Mouse (Mus musculus): ENCODE results near the gene Tmod4.

Gene Tmod4

DNA sequence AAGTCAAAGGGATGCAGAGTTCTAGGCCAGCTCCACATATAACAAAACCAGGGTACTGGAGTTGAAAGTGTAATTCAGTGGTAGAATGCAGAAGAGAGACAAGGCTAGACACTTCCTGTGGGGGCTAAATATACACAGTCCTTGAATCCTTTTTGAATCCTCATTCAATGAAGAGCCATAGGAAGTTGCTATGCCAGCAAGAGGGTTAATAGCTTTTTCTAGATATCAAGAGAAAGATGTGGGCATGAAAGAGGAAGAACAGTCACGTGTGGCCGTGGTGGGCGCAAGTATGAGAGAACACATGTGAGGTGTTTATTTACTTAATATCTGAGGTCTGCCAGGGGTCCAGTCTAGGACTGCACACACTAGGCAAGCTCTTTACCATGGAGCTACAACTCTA, 12.1 kb downstream of the Tmod4 start:
- peak; percentile 21 for DNase-seq (ENCODE audit: low read depth, low spot score)

DNA sequence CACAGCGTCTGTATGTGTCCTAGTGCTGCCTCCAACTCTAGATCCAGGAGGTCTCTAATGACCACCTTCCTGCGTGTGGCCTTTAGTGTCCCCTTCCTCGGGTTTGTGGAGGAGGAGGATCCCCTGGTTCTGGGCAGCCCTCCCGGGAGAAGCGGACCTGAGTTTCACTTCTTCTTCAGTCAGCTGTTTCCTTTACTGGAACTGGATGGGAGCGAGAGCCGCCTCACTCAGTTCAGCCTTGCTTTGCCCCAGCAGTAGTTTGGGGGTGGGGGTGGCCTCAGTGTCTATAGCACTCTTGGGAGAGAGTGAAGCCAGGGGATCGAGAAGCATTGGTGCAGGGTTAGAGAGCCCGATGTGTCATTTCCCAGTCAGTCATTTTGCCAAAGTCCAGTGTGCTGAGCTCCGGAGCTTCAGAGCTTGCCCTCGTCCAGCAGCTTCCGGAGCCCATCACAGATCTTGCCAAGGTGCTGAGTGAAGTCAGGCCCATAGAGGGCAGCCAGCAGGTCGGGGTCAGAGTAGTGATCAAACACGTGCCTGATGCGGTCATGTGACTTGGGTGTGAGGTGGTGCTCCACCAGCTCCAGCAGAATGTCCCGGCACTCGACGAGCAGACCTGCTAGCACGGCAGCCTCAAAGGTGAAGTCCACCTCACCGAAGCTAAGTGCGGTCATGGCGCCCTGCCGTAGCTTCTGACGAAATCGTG, 15.5 kb downstream of the Tmod4 start:
- DNase-seq (ENCODE audit: low read depth, low spot score): peak; percentile 14

DNA sequence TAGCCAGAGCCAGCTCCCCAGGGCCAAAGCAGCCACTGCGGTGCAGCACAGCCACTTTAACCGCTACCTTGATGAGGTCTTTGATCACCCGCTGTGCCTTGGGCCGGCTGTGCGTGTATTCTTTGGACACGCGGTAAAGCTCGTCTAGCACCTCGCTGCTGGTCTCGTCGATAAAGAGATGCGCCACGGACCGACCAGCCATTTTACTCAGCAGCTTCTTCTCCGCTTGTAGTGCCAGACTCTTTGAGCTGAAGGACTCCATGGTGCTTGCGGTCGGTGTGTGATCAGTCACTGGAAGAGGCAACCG, 16.0 kb downstream of the Tmod4 start:
- DNase-seq (ENCODE audit: low read depth, low spot score): no peak

GRCm38 (mm10) chr3:95140795-95141194, 16.5 kb downstream of the Tmod4 start:
- DNase-seq (ENCODE audit: low read depth, low spot score): no peak

GRCm38 (mm10) chr3:95141474-95141873, 17.2 kb downstream of the Tmod4 start:
- peak; percentile 85 for DNase-seq (ENCODE audit: low read depth, low spot score)

DNA sequence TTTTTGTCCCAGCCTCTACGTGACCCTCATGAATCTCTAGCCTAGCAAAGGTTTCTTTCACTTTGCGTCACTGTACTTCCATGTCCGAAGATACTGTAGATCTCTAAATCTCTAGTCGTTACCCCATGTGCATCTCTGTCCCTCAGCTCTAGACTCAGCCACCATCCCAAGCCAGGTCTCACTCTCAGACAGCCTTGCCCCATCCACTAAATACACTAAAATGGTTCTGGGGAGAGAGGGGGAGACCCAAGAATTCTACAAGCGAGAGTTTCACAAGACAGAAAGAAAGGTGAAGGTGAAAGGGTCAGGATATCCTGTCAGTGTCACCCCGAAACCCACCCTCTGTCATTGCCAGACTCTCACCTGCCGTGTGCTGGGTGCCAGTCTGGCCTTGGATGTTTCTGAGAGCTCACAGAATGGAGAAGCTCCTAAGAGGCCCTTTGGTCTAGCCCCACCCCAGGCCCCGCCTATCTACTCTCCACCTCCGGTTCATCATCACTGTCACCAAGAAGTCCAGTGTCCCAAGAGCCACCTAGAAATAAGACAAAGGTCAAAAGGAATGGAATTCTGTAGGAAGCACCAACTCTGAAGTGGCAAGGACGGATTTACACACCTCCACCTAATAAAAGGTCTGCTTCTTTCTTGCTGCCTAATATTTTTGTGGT, 17.8 kb downstream of the Tmod4 start, which contains the start of gene Tnfaip8l2:
Gene Tnfaip8l2 (minus strand): TSS at position 409 of the 665 bp plus-strand sequence.
- DNase-seq (ENCODE audit: low read depth, low spot score): peak; percentile 73

DNA sequence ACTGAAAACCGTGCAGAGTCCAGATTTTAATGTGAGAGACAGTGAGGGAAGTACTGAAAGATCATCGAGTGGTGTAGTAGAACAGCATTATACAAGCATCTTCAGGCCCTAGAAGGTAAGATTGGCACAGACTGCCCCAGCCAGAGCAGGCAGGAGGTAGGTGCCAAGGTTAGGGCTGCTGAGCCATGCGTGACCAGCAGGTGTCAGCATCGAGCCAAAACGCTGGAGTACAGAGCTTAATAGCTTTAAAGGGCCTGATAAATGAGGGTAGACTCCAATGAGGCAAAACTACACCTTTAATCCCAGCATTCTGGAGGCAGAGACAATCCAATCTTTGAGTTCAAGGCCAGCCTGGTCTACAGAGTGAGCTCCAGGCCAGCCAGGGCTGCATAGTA, 18.3 kb downstream of the Tmod4 start:
- peak; percentile 96 for DNase-seq (ENCODE audit: low read depth, low spot score)

- DNase-seq (ENCODE audit: low read depth, low spot score): no peak
Observed at GRCm38 (mm10) chr3:95147924-95148323, 23.6 kb downstream of the Tmod4 start.

GRCm38 (mm10) chr3:95153874-95154273, 29.6 kb downstream of the Tmod4 start:
- DNase-seq (ENCODE audit: low read depth, low spot score): peak; percentile 86

- DNase-seq (ENCODE audit: low read depth, low spot score): no peak
Observed at GRCm38 (mm10) chr3:95159511-95159986, 35.3 kb downstream of the Tmod4 start.

DNA sequence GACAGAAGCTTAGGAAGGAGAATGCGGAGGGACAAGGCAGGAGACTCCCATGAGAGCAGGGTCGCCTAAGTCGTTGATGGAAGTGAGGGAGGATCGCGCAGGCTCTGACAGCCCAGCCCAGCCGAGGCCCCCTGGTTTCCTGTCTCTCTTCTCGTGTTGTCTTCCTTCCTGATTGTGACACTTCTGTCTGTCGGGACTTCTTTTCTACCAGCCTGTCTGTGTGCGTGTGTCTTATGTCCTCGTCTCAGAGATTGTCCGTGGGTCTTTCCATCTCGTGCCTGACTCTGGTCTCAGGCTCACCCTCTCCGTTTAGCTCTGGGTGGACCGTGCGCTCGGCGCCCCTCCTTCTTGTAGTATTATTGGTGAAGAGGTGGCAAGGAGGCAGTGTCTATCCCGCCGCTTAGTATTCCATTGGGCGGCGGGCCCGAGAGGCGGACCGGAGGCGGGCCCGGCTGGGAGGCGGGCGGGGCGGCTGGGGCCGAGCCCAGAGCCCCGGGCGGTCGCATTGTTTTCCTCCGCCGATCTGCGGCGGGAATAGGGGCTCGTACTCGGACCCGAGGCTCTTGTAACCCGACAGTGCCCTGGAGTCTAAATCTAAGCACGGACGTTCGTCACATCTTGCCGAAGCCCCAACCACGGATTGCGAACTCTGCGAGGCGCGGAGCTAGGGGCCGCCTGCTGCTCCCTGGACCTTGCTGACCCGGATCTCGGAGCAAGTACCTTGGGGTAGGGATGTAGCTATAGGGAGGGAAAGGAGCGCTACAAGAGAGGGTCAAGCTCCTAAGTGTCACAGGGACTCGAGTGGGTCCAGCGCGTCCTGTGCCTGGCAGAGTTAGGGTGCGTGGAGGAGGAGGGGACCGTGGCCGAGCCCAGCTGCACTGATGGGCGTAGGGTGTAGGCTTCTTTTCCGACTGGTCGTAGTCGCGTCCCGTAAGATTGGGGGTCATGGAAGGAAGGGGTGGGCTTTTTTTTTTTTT, 36.0 kb downstream of the Tmod4 start, which contains the start of gene Sema6c:
Gene Sema6c (plus strand): TSS at position 471 of the 977 bp plus-strand sequence.
- peak; percentile 90 for DNase-seq (ENCODE audit: low read depth, low spot score)

GRCm38 (mm10) chr3:95161041-95161551, 36.8 kb downstream of the Tmod4 start:
- DNase-seq (ENCODE audit: low read depth, low spot score): peak; percentile 25

GRCm38 (mm10) chr3:95161618-95162344, 37.5 kb downstream of the Tmod4 start:
- DNase-seq (ENCODE audit: low read depth, low spot score): no peak

GRCm38 (mm10) chr3:95162345-95162628, 38.0 kb downstream of the Tmod4 start:
- no peak for DNase-seq (ENCODE audit: low read depth, low spot score)

DNA sequence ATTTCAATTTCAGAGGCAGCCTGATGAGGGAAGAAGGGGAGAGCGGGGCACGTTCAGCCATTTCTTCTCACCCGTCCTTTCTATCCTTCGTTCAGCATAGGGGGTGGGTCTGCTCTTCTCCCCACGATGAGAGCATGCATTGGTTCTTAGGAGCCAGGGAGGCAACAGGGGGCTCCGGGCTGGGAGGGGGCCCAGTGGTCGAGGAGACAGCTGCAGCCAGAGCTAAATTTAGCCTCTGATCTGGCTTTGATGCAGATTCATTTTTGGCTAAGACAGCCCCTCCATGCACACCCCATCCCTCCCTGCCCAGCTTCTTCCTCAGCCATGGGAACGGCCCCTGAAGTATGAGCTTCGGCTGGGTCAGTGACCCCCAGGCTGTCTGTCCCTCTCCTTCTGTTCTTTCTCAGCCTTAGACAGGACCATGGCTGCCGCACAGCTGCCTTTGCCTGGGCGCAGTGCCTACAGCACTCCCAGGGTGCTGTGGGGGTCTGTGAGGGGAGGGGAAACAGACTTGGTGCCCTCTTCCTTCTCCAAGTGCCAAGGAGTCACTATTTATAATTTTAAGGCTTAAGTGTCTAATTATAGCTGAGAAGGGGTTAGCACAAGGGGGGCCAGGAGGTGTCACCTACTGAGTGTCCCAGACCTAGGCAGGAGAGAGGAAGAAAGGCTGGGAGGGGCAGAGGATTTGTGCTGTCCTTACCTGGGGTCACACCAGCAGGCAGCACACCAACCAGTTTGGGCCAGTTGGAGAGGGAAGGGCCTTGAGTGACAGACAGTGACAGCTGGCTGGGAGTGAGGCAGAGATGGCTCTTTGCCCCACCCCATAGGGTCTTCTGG, 39.4 kb downstream of the Tmod4 start:
- DNase-seq (ENCODE audit: low read depth, low spot score): no peak

DNA sequence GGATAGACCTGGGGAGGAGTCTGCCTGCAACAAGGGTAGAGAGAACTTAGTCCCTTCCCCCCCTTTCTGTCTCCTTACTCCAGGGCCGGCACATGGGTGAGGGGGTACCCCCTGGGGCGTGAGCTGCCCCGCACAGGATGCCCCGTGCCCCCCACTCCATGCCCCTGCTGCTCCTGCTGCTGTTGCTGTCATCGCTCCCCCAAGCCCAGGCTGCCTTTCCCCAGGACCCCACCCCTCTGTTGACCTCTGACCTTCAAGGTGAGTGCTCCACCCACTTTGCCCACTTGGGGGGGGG, 39.9 kb downstream of the Tmod4 start:
- no peak for DNase-seq (ENCODE audit: low read depth, low spot score)

GRCm38 (mm10) chr3:95164840-95165239, 40.6 kb downstream of the Tmod4 start:
- DNase-seq (ENCODE audit: low read depth, low spot score): no peak

- DNase-seq (ENCODE audit: low read depth, low spot score): no peak
Observed at GRCm38 (mm10) chr3:95169996-95170395, 45.7 kb downstream of the Tmod4 start.

- DNase-seq (ENCODE audit: low read depth, low spot score): no peak
Observed at GRCm38 (mm10) chr3:95171105-95171504, 46.8 kb downstream of the Tmod4 start.

GRCm38 (mm10) chr3:95172526-95173255, 48.4 kb downstream of the Tmod4 start:
- DNase-seq (ENCODE audit: low read depth, low spot score): peak; percentile 25
